Mouse (Mus musculus) kidney, postnatal 0 days (tissue): ENCODE measurements at regions not wholly inside any gene's neighbourhood (a gene's known extent, or its start where the extent isn't known, plus 50 kb on each side); places are given as distances from the start of the nearest gene placed in this dataset.
"Not testable (repeated sequence)": the region's sequence is repeated elsewhere in the genome, so short reads cannot be mapped to it uniquely, and the experiment has no call there.

ENCODE experiments used
- ATAC-seq: fragments of 200-750 bp; cut with Nextera tagmentation; replicated peaks from 2 replicates; pipeline ENCODE4 v1.8.0; 2017; ENCODE audit warnings: low read depth, moderate number of reproducible peaks, moderate TSS enrichment, moderate library complexity; ENCODE audit not compliant: low FRiP score
- DNase-seq: peaks from one replicate; pipeline ENCODE4 v3.0.0-alpha.2; 2016; ENCODE audit warnings: low spot score
- H3K27ac ChIP-seq: fragments of 300-500 bp; sonication (generic); 2 replicates; pipeline ENCODE4 v1.5.1; 2014; ENCODE audit warnings: mild to moderate bottlenecking
- H3K27me3 ChIP-seq: fragments of 300-500 bp; sonication (generic); 2 replicates; pipeline ENCODE4 v1.6.1; 2014; ENCODE audit warnings: low read length, mixed read lengths; ENCODE audit not compliant: insufficient read depth
- H3K36me3 ChIP-seq: fragments of 300-500 bp; sonication (generic); 2 replicates; pipeline ENCODE4 v1.6.1; 2014; ENCODE audit warnings: low read length, mixed read lengths; ENCODE audit not compliant: insufficient read depth
- H3K4me1 ChIP-seq: fragments of 300-500 bp; sonication (generic); replicated peaks from 2 replicates; pipeline ENCODE4 v1.6.1; 2014; ENCODE audit warnings: antibody characterized with exemption, low read length, mixed read lengths; ENCODE audit not compliant: insufficient read depth
- H3K4me2 ChIP-seq: fragments of 300-500 bp; sonication (generic); 2 replicates; pipeline ENCODE4 v1.6.1; 2014; ENCODE audit warnings: mild to moderate bottlenecking, low read length, moderate library complexity, mixed read lengths
- H3K4me3 ChIP-seq: fragments of 300-500 bp; sonication (generic); replicated peaks from 2 replicates; pipeline ENCODE4 v1.5.1; 2014; ENCODE audit warnings: low read depth, low read length
- H3K9ac ChIP-seq: fragments of 300-500 bp; sonication (generic); 2 replicates; pipeline ENCODE4 v1.6.1; 2014; ENCODE audit warnings: low read depth, low read length
- H3K9me3 ChIP-seq: fragments of 300-500 bp; sonication (generic); replicated peaks from 2 replicates; pipeline ENCODE4 v1.6.1; 2016; ENCODE audit warnings: low read length, inconsistent platforms, mixed read lengths
- CTCF ChIP-seq: IDR thresholded peaks from 2 replicates; pipeline ENCODE4 v1.5.1; 2016; ENCODE audit warnings: antibody characterized with exemption, low read depth, mild to moderate bottlenecking, moderate library complexity
- WGBS: fragments of 180-500 bp; shearing (Covaris S2); extraction: QIAGEN DNeasy Blood & Tissue Kit; methylation state at CpG from one replicate; pipeline ENCODE4 v1.1.7; 2014; 5-methylcytosine and 5-hydroxymethylcytosine counted together

DNA sequence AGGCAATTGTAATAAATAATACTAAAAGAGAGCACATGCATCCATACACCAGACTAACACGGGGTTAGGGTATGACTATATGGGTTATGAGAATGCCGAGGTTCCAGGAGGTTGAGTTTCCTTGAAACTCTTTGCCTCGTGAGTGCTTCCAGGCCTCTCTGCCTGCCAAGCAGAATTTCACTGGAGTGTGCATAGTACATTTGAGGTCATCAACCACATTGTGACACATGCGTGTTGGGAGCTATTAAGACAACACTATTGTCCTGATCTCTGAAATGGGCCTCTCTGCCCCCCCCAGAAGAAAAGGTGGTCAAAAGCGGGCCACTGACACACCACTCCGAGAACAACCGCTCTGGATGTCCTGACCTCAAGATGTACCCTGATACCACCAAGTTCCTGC is 655.8 kb downstream of the Hdgfl1 start:
- Histone ChIP-seq H3K9me3 (no peaks in the 10 kb centered on the region), H3K4me2 (no peak overlapping the region), H3K27me3 (no peaks in the 10 kb centered on the region), H3K9ac (no peak overlapping the region), H3K36me3 (no peaks in the 10 kb centered on the region), H3K27ac (no peak overlapping the region), H3K4me1 (no peaks in the 10 kb centered on the region), H3K4me3 (no peak overlapping the region)
- TF ChIP-seq CTCF: no peak
- ATAC-seq: no peak
- DNase-seq: no peak
- 92% methylated on average over 7 of the region's 7 CpGs for WGBS

DNA sequence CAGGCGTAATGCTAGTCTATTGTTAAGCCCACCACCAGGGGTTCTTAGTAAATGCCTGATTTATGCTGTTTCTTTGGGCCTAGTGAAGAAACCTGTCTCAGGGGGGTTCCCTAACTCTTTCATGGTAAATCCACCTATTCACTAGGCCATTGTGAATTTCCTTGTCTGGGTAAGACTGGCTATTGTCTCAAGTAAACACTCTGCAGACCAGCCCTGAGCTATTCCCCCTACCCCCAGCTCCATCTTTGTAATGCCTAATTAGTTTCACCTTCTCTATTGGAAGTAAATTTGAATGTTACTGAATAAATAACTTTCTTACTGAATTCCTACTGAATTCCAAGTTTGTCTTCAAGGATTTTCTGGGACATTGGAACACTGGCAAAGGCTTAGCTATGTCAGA is 656.2 kb downstream of the Hdgfl1 start:
- H3K27ac ChIP-seq, H3K9ac ChIP-seq, ATAC-seq, H3K4me2 ChIP-seq, H3K4me3 ChIP-seq, H3K4me1 ChIP-seq, H3K27me3 ChIP-seq, H3K9me3 ChIP-seq, H3K36me3 ChIP-seq, DNase-seq: not testable (repeated sequence)
- WGBS: 83% methylated on average over 1 of the region's 1 CpGs

DNA sequence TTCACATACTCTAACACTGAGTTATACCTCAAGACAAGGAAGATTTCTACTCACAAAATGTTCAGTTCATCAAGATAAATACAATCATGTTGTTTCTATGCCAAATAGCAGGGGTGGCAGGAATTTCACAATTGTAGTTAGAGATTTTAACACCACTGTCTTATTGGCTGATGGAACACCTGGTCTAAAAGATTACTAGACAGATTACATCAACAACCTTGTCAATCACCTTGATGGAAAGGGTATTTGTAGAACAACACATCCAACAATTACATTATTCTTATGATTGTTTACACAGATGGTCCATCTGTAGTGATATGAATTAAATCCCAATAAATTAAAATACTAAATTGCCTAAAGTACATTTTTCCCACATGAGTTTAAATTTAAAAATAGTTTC is 657.4 kb downstream of the Hdgfl1 start:
- Histone ChIP-seq H3K27ac (no peak overlapping the region), H3K4me3 (no peak overlapping the region), H3K27me3 (no peaks in the 10 kb centered on the region), H3K4me2 (no peak overlapping the region), H3K36me3 (no peaks in the 10 kb centered on the region), H3K4me1 (no peaks in the 10 kb centered on the region), H3K9me3 (no peaks in the 10 kb centered on the region), H3K9ac (no peak overlapping the region)
- no peak for ATAC-seq
- DNase-seq: no peak
- TF ChIP-seq CTCF: no peak

DNA sequence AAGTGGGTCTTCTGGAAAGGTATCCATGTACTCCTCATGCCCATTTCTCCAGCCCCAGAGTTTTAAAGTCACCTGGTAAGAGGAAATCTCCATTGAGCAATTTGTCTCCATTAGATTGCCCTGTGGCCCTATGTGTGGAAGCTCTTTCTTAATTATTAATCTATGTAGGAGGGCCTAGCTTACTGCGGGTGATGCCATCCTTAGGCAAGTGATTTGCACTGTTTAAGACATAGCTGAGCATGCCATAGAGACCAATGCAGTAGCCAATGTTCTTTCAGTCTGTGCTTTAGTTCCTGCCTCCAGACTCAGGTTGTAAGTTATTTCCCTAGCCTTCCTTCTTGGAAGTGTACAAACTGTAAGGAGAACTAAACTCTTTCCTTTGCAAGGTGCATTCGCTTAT is 661.0 kb downstream of the Hdgfl1 start:
- no peaks in the 10 kb centered on the region for H3K27me3 ChIP-seq
- WGBS: 87% methylated on average over 2 of the region's 2 CpGs

DNA sequence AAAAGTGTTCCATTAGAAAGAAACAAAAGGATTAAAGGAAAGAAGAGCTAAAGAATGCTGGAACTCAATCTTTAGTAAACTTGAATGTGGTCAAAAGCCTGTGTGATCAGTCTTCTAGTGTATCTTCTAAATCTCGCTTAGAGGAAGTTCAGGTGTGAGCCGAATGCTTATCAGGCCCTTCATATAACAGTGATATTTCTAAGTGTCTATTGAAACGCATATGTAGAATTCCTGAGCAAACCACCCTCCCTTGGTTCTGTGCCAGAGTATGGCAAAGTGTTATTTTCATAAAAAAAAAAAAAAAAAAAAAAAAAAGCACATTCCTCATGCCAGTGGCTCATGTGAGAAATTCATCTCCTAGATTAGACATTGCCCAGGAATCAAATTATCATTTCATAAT is 681.2 kb downstream of the Hdgfl1 start:
- Histone ChIP-seq H3K9ac (no peak overlapping the region), H3K36me3 (no peaks in the 10 kb centered on the region), H3K4me2 (no peak overlapping the region), H3K9me3 (no peaks in the 10 kb centered on the region), H3K27me3 (no peaks in the 10 kb centered on the region), H3K4me3 (no peak overlapping the region), H3K4me1 (no peaks in the 10 kb centered on the region), H3K27ac (no peak overlapping the region)
- TF ChIP-seq CTCF: no peak
- 74% methylated on average over 3 of the region's 3 CpGs for WGBS
- no peak for ATAC-seq
- no peak for DNase-seq

More for the DNA sequence above, 661.0 kb downstream of the Hdgfl1 start:
- DNase-seq (peak; percentile 1), ATAC-seq (no peak)
- Histone ChIP-seq H3K36me3 (no peaks in the 10 kb centered on the region), H3K9ac (no peak overlapping the region), H3K4me1 (no peaks in the 10 kb centered on the region), H3K27ac (no peak overlapping the region), H3K9me3 (no peaks in the 10 kb centered on the region), H3K4me3 (no peak overlapping the region), H3K4me2 (no peak overlapping the region)
- TF ChIP-seq CTCF: no peak

DNA sequence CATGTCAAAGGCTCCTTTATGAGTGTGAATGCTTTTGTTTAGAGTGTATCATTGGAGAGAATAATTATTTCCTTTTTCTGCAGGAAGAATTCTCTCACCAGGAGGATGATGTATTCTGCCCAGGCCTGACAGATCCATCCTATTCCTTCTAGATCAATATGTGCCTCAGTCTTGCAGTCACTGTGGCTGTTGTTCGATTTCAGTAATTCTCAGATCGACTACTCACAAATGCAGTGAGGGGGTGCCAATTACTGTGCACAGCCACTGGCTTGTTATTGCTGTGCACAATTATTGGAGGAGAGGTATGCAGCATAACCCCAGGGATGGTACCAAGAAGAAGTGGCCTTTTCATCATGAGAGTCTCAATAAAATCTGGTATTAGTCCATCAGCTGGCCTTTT is 689.2 kb downstream of the Hdgfl1 start:
- no peak overlapping the region for H3K4me3 ChIP-seq
- ATAC-seq: no peak
- no peak for TF ChIP-seq CTCF
- no peaks in the 10 kb centered on the region for H3K36me3 ChIP-seq
- no peaks in the 10 kb centered on the region for H3K9me3 ChIP-seq
- H3K27me3 ChIP-seq: no peaks in the 10 kb centered on the region
- WGBS: 91% methylated on average over 2 of the region's 2 CpGs
- no peak overlapping the region for H3K9ac ChIP-seq
- H3K27ac ChIP-seq: no peak overlapping the region
- no peaks in the 10 kb centered on the region for H3K4me1 ChIP-seq
- DNase-seq: no peak
- H3K4me2 ChIP-seq: no peak overlapping the region

DNA sequence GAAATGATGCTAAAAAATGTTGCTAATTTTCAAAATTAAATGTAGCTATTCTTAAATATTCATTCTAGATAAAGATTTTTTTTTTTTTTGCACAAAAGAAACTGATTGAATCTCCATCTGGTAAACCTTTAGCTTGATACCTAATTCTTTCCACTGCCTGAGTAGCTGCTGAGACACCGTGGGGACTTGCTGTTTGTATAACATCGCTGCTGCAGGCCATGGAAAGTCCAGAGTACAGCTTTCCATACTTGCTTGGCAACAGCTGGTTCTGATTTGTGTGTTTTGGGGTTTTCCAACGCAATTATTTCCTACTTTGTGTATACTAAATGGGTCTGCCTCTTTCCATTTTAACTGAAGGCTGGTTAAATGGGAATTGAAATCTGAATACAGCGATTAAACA is 689.7 kb downstream of the Hdgfl1 start:
- no peak for DNase-seq
- TF ChIP-seq CTCF: no peak

More for the DNA sequence above, 689.7 kb downstream of the Hdgfl1 start:
- H3K27me3 ChIP-seq: no peaks in the 10 kb centered on the region
- no peak overlapping the region for H3K4me3 ChIP-seq
- no peak overlapping the region for H3K4me2 ChIP-seq
- H3K4me1 ChIP-seq: no peaks in the 10 kb centered on the region
- no peak overlapping the region for H3K27ac ChIP-seq
- no peaks in the 10 kb centered on the region for H3K9me3 ChIP-seq
- no peak overlapping the region for H3K9ac ChIP-seq
- H3K36me3 ChIP-seq: no peaks in the 10 kb centered on the region
- 64% methylated on average over 4 of the region's 4 CpGs for WGBS
- no peak for ATAC-seq
